Mouse (Mus musculus): ENCODE measurements around the gene Psmd3. TPM values are rescaled to one million over a fixed set of nuclear protein-coding genes. Genes with fewer than 3 reads are reported as not detected.

Gene Psmd3
- polyA plus RNA-seq, 1 experiment from 2014 or later: 284 TPM

DNA sequence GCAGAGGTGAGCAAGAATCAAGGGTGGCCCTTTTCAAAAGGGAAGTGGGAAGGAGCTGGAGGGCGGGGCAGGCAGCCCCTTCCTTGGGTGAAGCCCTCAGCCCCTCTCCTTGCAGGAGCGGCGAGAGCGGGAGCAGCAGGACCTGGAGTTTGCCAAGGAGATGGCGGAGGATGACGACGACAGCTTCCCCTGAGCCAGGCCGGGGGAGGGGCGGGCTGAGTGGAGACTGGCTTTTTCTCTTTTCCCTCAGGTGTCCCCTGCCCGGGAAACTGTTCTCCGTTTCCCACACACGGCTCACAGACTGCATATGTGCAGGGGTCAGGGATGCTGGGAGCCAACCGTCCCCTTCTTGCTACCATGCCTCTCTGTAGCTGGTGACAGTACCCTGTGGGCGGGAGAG, 13.1 kb downstream of the Psmd3 start:
- Histone ChIP-seq H3K4me3 (no peak overlapping the region), H3K27me3 (ENCODE audit: low read depth, poor library complexity, severe bottlenecking) (0 out of 2 replicates have a peak, but pooled peaks cover 2% of the 10 kb centered on the region), H3K36me3 (peaks cover 71% of the 10 kb centered on the region), H3K4me1 (peaks cover 5% of the 10 kb centered on the region; the same call in 1 of the 2 replicates), H3K27ac (no peak overlapping the region), H3K9me3 (replicated peaks) (no peaks in the 10 kb centered on the region)
- 82% methylated on average over 14 of the region's 14 CpGs for WGBS
- DNase-seq (ENCODE audit: low spot score): no peak

DNA sequence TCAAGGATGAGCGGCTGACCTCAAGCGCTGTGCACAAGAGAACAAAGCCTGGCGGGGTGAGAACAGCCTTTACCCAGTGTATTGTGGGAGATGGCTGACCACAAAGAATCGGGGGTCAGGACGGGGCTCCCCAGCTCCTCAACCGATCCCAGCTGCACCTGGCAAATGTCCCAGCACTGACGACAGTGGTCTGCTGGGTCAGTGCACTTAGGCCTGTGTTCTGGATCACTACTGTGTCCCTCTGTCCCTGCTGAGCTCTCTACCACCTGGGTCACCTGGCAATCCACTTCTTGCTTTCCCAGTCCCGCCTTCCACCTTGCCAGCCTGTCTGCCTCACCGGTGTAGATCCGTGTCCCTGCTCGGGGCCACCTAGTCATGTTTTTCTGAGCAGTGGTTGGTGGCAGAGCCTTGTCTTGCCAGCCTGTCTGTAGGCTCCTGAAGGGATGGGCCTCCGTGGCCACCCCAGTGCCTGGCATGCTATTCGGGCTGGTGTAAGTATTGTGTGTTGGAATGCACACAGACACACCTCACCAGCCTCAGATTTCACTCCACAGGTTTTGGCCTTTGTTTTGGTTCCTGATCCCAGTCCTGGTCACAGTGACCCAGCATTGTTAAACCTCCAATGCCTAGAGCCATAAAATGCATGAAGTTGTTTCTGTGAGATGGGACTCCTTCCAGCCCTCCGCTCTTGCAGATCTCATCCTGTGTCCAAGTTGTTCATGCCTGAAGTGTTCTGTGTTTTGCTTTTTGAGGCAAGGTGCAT, 14.3 kb downstream of the Psmd3 start:
- DNase-seq (ENCODE audit: low spot score): no peak
- H3K9me3 ChIP-seq (replicated peaks): no peaks in the 10 kb centered on the region
- H3K27me3 ChIP-seq (ENCODE audit: low read depth, poor library complexity, severe bottlenecking): peaks cover 14% of the 10 kb centered on the region; the same call in 1 of the 2 replicates
- peaks cover 59% of the 10 kb centered on the region for H3K36me3 ChIP-seq
- WGBS: 89% methylated on average over 14 of the region's 14 CpGs
- peaks cover 18% of the 10 kb centered on the region for H3K4me1 ChIP-seq
- no peak overlapping the region for H3K4me3 ChIP-seq
- no peak overlapping the region for H3K27ac ChIP-seq

GRCm38 (mm10) chr11:98697225-98697624, 14.9 kb downstream of the Psmd3 start:
- Histone ChIP-seq H3K27me3 (ENCODE audit: low read depth, poor library complexity, severe bottlenecking) (peaks cover 20% of the 10 kb centered on the region; the same call in 1 of the 2 replicates), H3K27ac (no peak overlapping the region), H3K36me3 (peaks cover 53% of the 10 kb centered on the region), H3K4me3 (no peak overlapping the region), H3K4me1 (peaks cover 23% of the 10 kb centered on the region), H3K9me3 (replicated peaks) (no peaks in the 10 kb centered on the region)
- WGBS: 92% methylated on average over 12 of the region's 12 CpGs
- DNase-seq (ENCODE audit: low spot score): no peak

GRCm38 (mm10) chr11:98698849-98699640, 16.7 kb downstream of the Psmd3 start:
- no peak overlapping the region for H3K27ac ChIP-seq
- H3K4me3 ChIP-seq: no peak overlapping the region
- peaks cover 37% of the 10 kb centered on the region for H3K36me3 ChIP-seq
- DNase-seq (ENCODE audit: low spot score): no peak
- WGBS: 87% methylated on average over 16 of the region's 16 CpGs
- H3K27me3 ChIP-seq (ENCODE audit: low read depth, poor library complexity, severe bottlenecking): peaks cover 22% of the 10 kb centered on the region; the same call in 1 of the 2 replicates
- no peaks in the 10 kb centered on the region for H3K9me3 ChIP-seq (replicated peaks)
- H3K4me1 ChIP-seq: peaks cover 28% of the 10 kb centered on the region

GRCm38 (mm10) chr11:98699911-98700310, 17.6 kb downstream of the Psmd3 start:
- 40% methylated on average over 4 of the region's 4 CpGs for WGBS
- H3K27me3 ChIP-seq (ENCODE audit: low read depth, poor library complexity, severe bottlenecking): peaks cover 22% of the 10 kb centered on the region; the same call in 1 of the 2 replicates
- H3K36me3 ChIP-seq: peaks cover 37% of the 10 kb centered on the region
- DNase-seq (ENCODE audit: low spot score): peak; percentile 81
- H3K4me1 ChIP-seq: peaks cover 28% of the 10 kb centered on the region
- H3K4me3 ChIP-seq: no peak overlapping the region
- no peaks in the 10 kb centered on the region for H3K9me3 ChIP-seq (replicated peaks)
- H3K27ac ChIP-seq: no peak overlapping the region

DNA sequence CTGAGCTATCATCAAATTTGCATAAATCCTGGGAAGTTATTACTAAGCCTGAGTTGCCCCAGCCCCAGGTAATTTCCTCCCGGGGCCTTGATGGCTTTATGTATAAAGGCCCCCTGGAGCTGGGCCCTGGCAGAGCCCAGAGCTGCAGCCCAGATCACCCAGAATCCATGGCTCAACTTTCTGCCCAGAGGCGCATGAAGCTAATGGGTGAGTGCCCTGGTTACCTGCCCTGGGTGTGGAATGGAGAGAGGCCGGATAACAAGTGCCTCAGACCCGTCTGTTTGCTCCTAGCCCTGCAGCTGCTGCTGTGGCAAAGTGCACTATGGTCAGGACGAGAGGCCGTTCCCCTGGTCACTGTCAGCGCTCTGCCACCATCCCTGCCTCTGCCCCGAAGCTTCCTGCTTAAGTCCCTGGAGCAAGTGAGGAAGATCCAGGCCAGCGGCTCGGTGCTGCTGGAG, 18.9 kb downstream of the Psmd3 start, which contains the start of gene Csf3:
Csf3 (plus strand) TSS at position 51 of the 458 bp plus-strand sequence.
- H3K27ac ChIP-seq: peak within 1 kb of the TSS; percentile 21; the same call in 1 of the 2 replicates
- H3K4me3 ChIP-seq: no peak within 1 kb of the TSS
- DNase-seq (ENCODE audit: low spot score): no peak
- peaks cover 37% of the 10 kb centered on the region for H3K36me3 ChIP-seq
- H3K4me1 ChIP-seq: peaks cover 28% of the 10 kb centered on the region
- H3K9me3 ChIP-seq (replicated peaks): no peaks in the 10 kb centered on the region
- 42% methylated on average over 10 of the region's 10 CpGs for WGBS
- H3K27me3 ChIP-seq (ENCODE audit: low read depth, poor library complexity, severe bottlenecking): peaks cover 22% of the 10 kb centered on the region; the same call in 1 of the 2 replicates

DNA sequence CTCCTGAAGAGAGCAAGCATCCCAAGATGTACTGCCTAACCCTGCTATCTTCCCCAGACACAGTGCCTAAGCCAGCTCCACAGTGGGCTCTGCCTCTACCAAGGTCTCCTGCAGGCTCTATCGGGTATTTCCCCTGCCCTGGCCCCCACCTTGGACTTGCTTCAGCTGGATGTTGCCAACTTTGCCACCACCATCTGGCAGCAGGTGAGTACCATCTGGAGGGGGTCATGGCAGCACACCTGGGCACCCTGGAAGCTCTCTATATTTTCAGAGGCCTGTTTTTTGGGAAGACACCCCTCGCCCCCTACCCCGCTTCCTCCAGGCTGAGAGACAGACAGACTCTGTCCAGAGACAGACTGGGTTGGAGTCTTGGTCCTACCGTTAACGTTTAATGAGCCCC, 20.0 kb downstream of the Psmd3 start:
- 71% methylated on average over 5 of the region's 5 CpGs for WGBS
- H3K9me3 ChIP-seq (replicated peaks): no peaks in the 10 kb centered on the region
- no peak for DNase-seq (ENCODE audit: low spot score)

DNA sequence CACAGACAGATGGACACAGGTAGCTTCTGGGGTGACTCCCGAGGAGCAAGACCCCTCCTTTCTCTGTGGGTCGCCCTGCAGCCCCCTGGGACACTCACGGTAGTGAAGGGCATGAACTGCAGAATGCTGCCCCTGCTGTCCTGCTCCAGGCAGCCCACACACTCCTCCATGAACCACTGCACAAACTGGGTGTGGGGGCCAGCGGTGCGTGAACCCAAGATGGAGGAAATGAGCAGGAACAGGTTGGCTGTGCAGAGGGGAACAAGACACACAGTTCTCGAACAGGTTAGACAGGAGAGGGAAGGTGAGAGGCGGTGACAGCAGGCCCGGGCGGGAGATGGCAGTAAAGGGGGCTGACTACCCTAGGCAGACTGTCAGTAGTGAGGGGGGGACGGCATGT, 22.7 kb downstream of the Psmd3 start:
- H3K4me3 ChIP-seq: no peak overlapping the region
- DNase-seq (ENCODE audit: low spot score): no peak

More for the DNA sequence above, 20.0 kb downstream of the Psmd3 start:
- peaks cover 22% of the 10 kb centered on the region; the same call in 1 of the 2 replicates for H3K27me3 ChIP-seq (ENCODE audit: low read depth, poor library complexity, severe bottlenecking)
- peaks cover 28% of the 10 kb centered on the region for H3K4me1 ChIP-seq
- no peak overlapping the region for H3K27ac ChIP-seq
- H3K4me3 ChIP-seq: no peak overlapping the region
- peaks cover 39% of the 10 kb centered on the region for H3K36me3 ChIP-seq

DNA sequence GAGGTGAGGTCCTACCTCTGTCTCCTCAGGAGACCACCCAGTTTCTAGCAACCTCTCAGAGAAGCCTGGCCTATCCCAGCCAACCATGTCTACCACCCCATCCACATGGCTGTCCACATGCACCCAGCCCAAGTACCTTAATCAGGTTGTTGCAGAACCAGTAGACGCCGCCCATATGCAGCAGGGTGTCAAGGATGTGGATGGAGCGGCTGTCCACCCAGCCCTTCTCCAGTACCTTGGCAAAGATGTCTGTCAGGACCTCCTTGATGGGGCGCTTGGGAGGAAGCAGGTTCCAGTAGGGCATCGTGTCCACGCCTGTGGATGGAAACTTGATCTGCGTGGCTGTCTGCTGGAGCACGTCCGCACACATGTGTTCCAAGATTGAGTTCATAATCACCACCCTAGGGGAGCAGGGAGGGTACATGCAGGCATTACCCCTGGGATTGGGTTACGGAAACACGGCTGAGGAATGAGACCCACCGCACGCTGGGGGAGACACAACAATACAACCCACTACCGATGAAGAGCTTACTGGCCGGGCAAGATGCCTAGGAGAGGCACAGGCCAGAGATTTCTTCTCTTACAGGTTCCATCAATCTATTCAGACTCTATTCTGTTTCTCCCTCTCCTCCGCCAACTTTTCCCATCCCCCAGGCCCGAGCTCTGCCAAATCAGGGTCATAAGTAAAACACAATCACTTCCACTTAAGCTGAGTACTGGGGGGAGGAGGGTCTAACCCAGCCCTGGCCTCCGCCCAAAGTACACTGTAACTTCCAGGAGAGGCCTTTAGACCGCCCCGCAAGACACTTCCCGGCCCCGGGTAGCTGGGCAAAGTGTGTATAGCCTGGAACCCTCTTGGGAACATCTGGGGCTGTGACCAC, 25.3 kb downstream of the Psmd3 start:
- H3K27me3 ChIP-seq (ENCODE audit: low read depth, poor library complexity, severe bottlenecking): no peaks in the 10 kb centered on the region
- no peaks in the 10 kb centered on the region for H3K9me3 ChIP-seq (replicated peaks)
- no peak for DNase-seq (ENCODE audit: low spot score)
- no peak overlapping the region for H3K4me3 ChIP-seq
- H3K27ac ChIP-seq: no peak overlapping the region
- H3K36me3 ChIP-seq: peaks cover 82% of the 10 kb centered on the region
- 94% methylated on average over 22 of the region's 22 CpGs for WGBS
- H3K4me1 ChIP-seq: peaks cover 1% of the 10 kb centered on the region; the same call in 1 of the 2 replicates

More for the DNA sequence above, 22.7 kb downstream of the Psmd3 start:
- no peaks in the 10 kb centered on the region for H3K9me3 ChIP-seq (replicated peaks)
- WGBS: 92% methylated on average over 10 of the region's 10 CpGs
- H3K27ac ChIP-seq: no peak overlapping the region
- H3K36me3 ChIP-seq: peaks cover 62% of the 10 kb centered on the region
- peaks cover 27% of the 10 kb centered on the region for H3K4me1 ChIP-seq
- peaks cover 22% of the 10 kb centered on the region; the same call in 1 of the 2 replicates for H3K27me3 ChIP-seq (ENCODE audit: low read depth, poor library complexity, severe bottlenecking)

DNA sequence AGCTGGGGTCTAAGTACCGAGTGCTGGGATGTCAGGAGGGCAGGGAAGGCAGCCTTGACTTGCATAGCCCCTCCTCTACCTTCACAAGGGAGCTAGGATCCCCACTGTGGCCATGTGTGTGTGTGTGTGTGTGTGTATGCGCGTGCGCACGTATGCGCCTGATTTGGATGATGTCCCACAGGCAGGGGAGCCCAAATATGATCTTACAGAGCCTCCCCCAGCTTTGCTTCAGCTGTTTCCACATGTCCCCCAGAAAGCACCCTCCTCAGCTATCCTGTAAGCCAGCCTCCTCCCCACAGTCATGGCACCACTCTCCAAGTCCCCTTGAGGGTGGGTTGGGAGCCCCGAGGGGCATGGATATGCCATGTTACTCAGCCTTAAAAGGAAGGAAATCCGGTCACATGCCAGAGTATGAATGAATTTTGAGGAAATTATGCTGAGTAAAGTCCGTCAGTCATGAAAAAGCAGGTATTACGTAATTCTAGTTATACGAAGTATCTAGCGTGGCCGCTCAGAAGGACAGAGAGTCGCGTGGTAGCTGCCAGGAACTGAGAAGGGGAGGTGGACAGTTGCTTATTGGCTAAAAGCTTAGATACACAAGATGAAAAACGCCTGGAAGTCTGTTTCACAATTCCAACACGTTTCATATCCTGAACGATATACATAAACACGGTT, 26.1 kb downstream of the Psmd3 start:
- H3K27ac ChIP-seq: no peak overlapping the region
- H3K4me1 ChIP-seq: no peaks in the 10 kb centered on the region
- H3K9me3 ChIP-seq (replicated peaks): no peaks in the 10 kb centered on the region
- no peak overlapping the region for H3K4me3 ChIP-seq
- H3K27me3 ChIP-seq (ENCODE audit: low read depth, poor library complexity, severe bottlenecking): no peaks in the 10 kb centered on the region
- peaks cover 90% of the 10 kb centered on the region for H3K36me3 ChIP-seq
- DNase-seq (ENCODE audit: low spot score): no peak
- 93% methylated on average over 19 of the region's 19 CpGs for WGBS

GRCm38 (mm10) chr11:98709001-98709741, 26.8 kb downstream of the Psmd3 start:
- no peaks in the 10 kb centered on the region for H3K9me3 ChIP-seq (replicated peaks)
- H3K4me3 ChIP-seq: no peak overlapping the region
- H3K27ac ChIP-seq: no peak overlapping the region
- H3K27me3 ChIP-seq (ENCODE audit: low read depth, poor library complexity, severe bottlenecking): no peaks in the 10 kb centered on the region
- H3K36me3 ChIP-seq: peaks cover 94% of the 10 kb centered on the region
- no peaks in the 10 kb centered on the region for H3K4me1 ChIP-seq
- WGBS: 90% methylated on average over 26 of the region's 26 CpGs
- no peak for DNase-seq (ENCODE audit: low spot score)

All from limb, embryonic 10.5 days (tissue).